Mouse (Mus musculus): ENCODE measurements around the gene Rnf167.

DNA sequence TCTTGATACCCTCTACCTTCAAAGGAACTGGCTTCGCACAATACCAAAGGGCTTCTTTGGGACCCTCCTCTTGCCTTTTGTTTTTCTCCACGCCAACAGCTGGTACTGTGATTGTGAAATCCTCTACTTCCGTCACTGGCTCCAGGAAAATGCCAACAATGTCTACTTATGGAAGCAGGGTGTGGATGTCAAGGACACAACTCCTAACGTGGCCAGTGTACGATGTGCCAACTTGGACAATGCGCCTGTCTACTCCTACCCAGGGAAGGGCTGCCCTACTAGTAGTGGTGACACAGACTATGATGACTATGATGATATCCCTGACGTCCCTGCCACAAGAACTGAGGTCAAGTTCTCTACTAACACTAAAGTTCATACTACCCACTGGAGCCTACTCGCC lies 7.1 kb upstream of the Rnf167 start:
- TF ChIP-seq POLR2A (IDR thresholded peaks at IDR 0.05; ENCODE audit: borderline replicate concordance, control insufficient read depth, low read depth, low read length): no peak
- no peak for TF ChIP-seq CTCF (IDR thresholded peaks at IDR 0.05; ENCODE audit: control insufficient read depth, insufficient read depth, low read length)

All from bone marrow, adult 2 months (tissue).